Mouse (Mus musculus): ENCODE measurements at regions not wholly inside any gene's neighbourhood (a gene's known extent, or its start where the extent isn't known, plus 50 kb on each side); places are given as distances from the start of the nearest gene placed in this dataset.

GRCm38 (mm10) chr9:67610696-67611095 is 51.2 kb upstream of the Tln2 start:
- DNase-seq (ENCODE audit: low read depth, low spot score), result no peak

DNA sequence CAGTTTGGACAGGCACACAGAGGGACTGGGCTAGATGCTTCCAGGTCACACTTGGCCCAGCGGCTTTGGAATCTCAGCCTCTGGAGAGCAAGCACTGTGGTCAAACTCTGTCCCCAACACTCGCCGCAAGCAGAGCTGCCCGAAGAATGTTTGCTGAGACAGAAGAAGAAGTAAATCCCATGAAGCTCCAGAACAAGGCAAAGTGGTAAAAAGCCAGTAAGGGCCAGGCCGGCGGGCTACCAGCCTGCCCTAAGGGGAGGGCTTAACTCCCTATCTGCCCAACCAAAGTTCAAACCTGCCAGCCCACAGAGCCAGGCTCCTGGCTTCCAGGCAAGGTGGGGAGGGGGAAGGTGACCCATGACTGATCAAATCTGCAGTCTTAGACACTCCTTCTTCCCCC is 52.2 kb upstream of the Tln2 start:
- no peak for DNase-seq (ENCODE audit: low read depth, low spot score)

DNA sequence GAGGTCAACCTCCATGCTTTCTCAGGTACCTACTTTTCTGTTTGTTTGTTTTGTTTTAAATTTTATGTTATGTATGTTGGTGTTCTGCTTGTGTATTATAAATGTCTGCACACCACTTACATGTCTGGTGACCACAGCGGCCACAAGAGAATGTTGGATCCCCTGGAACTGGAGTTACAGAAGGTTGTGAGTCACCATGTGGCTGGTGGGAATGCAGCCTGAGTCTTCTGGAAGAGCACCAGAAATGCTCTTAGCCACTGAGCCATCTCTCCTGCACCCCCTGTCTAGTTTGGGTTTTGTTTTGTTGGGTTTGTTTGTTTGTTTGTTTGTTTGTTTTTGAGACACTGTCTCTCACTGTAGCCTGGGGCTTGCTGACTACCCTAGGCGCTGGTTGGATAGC is 52.6 kb upstream of the Tln2 start:
- no peak for DNase-seq (ENCODE audit: low read depth, low spot score)

DNA sequence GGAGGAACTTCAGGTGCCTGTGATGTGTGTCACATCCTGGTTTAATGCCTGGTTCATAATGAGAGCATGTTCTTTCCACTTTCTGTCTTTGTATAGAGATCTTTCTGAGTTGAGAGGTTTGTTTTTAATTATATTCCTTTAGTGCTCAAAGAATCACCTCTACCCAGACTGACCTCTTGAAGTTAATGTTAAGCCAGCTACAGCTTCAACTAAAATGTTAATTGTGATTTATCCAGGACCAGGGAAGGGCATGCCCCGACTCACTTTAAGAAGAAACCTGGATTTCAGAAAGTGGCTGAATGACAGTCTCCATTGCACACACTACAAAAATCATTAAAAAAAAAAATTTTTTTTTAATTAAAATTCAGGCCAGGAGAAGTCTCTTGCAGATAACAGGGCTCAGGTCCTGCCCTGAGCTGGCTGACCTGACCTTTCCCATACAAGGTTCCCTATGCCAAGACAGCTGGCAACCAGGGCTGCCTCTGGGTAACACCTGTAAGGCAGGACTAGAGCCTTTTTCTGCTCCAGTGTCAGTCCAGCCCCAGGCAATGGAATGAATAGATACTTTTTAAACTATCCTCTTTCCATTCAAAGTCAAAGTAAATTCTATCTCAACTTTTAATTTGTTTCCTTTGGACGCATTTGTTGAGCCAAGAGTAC is 54.7 kb upstream of the Tln2 start:
- DNase-seq (ENCODE audit: low read depth, low spot score), result no peak

- DNase-seq (ENCODE audit: low read depth, low spot score), result no peak
Observed at GRCm38 (mm10) chr9:67616207-67616606, 56.7 kb upstream of the Tln2 start.

- DNase-seq (ENCODE audit: low read depth, low spot score), result no peak
Observed at GRCm38 (mm10) chr9:67617341-67618217, 58.1 kb upstream of the Tln2 start.

GRCm38 (mm10) chr9:67620945-67621344 is 61.4 kb upstream of the Tln2 start:
- no peak for DNase-seq (ENCODE audit: low read depth, low spot score)

- no peak for DNase-seq (ENCODE audit: low read depth, low spot score)
Observed at GRCm38 (mm10) chr9:67627196-67627595, 67.7 kb upstream of the Tln2 start.

- DNase-seq (ENCODE audit: low read depth, low spot score), result no peak
Observed at GRCm38 (mm10) chr9:67629624-67630023, 70.1 kb upstream of the Tln2 start.

GRCm38 (mm10) chr9:67630173-67630572 is 70.7 kb upstream of the Tln2 start:
- DNase-seq (ENCODE audit: low read depth, low spot score), result no peak

DNA sequence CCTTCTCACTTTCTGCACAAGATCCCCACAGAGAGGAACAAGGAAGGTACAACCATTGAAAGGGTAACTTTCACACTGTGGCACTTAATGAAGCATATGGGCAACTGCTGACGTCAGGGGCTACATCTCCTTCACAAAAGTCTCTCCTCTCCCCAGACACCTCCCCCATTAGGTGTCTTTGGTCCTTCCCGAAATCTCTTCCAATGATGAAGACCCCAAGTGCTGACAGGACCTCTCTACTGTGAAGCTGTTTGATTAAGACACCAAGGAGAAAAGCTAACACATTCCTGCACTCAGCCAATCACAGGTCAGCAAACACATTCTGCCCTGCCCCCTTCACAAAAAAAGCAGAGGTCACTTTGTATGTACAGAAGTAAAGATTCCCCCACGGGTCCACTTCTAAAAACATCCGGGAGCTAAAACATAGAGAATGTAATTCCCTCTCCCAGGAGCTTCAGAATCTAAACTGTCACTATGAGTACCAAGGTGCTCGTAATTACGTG is 72.3 kb upstream of the Tln2 start:
- no peak for DNase-seq (ENCODE audit: low read depth, low spot score)

DNA sequence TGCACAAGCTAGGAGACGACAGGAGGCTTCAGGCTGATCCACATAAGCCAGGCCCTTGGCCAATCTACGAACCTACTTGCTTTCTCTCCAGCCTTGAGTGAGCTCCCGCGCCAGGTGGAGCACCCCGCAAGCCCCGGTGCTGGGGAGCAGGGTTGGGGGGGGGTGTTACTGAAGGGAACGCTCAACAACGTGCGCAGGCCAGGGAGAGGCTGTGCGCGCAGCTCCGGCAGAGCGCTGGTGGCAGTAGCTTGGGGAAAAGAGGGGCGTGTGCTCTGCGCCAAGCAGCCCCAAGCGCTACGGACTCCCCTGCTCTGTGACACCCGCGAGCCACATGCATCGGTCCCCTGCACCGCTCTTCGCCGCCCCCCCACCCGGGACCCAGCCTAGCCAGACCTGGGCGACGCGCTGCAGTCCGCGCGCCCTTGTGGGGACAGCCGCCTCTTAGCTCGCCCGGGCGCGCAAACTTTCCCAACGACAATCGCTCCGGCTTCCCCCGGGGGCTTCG is 73.1 kb upstream of the Tln2 start:
- DNase-seq (ENCODE audit: low read depth, low spot score), result no peak

- DNase-seq (ENCODE audit: low read depth, low spot score), result no peak
Observed at GRCm38 (mm10) chr9:67633026-67633741, 73.7 kb upstream of the Tln2 start.

DNA sequence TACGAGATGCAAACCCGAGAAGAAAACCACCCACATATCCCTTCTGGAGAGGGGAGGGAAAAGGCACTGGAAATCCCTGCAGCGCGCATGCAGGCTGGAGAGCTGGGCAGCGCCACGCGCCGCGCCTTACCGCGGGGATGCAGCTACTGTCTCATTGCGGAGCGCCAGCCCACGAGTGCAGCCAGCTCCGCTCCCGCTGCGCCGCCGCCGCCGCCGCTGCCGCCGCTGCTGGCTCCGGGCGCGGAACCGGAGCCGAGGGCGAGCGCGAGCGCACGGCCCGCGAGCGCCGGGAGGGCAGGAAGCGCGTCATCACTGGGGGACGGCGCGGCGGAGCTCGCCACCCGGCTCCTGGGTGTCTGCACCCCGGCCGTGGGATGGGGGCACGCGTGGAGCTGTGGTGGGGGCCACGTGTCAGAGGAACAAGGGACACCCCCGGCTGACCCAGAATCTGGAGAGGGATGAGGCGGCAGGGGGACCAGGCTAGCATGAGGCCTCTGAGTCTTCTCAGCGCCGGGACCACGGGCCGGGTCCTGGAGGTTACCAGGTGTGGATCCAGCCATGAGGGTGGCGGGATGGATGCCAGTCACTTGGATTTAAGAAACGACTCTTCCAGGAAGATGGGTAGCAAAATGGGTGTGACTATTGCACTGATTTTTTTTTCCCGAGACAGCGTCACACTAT is 74.4 kb upstream of the Tln2 start:
- peak; percentile 40 for DNase-seq (ENCODE audit: low read depth, low spot score)

DNA sequence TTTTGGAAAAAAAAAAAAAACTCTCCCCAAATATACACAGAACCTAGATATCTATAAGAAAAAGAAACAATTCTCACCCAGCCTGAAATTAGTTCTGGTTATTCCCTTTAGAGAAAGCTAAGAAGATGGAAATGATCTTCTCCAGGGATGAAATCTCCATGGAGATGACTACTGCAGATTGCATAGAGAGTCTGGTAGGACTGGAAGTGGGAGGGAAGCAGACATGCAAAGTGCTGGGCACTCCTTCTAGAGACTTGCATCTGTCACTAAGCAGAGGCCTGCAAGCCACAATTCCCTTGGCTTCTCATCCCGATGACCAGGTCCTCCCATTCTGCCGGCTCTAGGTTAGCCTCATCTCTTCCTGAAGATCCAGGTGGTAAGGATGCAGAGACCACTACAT is 87.3 kb upstream of the Tln2 start:
- DNase-seq (ENCODE audit: low read depth, low spot score), result no peak

- DNase-seq (ENCODE audit: low read depth, low spot score), result no peak
Observed at GRCm38 (mm10) chr9:67664773-67665172, 94.5 kb upstream of the C2cd4b start.

DNA sequence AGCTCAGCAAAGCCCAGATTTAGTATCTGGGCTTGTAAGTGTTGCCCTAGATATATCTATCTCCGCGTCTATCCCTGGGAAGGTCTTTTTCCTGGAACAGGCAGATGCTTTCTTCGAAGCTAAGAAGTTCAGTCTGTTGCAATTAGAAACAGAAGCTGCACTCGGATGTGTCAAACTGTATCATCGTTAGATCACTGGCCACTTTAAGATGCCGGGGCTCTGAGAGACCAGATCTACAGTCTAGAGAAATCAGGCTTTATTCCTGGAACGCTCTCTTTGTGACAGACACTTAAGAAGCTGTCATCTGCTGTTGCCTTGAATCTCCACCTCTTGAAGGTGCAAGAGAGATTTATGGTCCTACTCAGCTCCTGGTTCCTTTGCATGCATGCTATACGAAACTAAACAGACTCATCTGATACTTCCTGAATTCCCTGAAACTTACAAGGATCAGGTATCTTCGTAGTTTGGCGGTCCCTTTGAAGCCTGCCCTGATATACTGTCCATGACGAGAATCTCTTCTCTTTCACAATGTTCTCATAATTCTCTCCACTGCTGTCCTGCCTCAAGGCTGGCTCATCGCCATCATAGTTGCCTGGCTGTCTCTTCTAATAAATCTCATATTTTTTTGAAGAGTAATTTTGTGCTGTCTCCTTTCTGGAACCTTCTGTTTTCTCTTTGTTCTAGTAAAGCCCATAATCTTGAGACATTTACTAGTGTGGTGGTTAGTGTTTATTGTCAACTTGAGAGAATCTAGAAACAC is 88.8 kb upstream of the C2cd4b start:
- DNase-seq (ENCODE audit: low read depth, low spot score), result no peak

GRCm38 (mm10) chr9:67676906-67677305 is 82.3 kb upstream of the C2cd4b start:
- DNase-seq (ENCODE audit: low read depth, low spot score), result no peak

DNA sequence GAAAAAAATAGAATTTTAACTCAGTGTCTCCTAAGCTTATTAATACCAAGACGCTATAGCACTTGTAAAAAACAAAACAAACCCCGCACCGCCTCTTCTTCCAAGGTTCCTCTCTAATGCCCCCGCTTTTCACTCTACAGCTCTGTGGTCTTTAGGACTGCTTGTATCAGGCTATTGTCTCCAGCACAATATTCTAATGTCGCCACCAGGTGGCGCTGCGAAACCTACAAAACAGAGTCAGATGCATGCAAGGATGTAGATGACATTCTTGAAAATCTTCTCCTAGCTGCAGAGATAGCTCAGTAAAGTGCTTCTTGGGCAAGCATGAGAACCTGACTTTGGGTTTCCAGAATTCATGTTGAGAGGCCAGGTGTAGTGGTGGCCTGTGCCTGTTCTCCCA is 75.9 kb upstream of the C2cd4b start:
- DNase-seq (ENCODE audit: low read depth, low spot score), result peak; percentile 50

DNA sequence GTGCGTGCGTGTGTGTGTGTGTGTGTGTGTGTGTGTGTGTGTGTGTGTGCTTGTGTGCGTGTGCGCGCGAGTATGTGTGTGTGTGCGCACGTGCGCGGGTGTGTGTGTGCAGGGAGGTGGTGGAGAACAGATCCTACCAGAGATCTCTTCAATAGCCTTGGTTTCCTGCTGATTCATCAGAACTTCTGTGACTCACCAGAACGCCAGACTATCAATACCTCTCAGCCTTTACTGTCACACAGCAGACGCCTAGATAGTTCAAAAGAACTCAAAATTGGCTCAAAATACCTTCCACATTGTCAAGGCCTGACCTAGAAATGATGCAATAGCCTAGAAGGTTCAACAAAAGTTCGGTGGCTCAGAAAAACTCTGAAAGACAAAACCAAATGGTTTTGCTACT is 66.8 kb upstream of the C2cd4b start:
- DNase-seq (ENCODE audit: low read depth, low spot score), result no peak

DNA sequence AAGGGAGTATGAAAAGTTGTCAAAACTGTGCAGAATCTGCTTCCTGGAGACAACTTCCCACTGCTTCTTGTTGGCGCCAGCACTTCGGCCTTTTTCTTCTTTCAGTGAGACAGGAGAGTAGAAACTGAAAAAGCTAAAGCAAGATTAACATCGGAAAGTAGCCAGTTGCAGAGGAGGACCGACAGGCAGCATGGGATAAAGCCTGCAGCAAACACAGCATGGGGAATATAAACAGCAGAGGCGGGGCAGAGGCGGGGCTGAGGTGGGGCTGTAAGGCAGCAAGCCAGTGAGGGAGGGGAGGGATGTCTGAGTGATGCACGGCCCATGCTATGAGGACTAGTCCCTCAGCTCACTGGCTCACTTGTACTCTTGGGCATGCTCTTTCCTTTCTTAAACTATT is 65.5 kb upstream of the C2cd4b start:
- DNase-seq (ENCODE audit: low read depth, low spot score), result no peak

Measured in CD4-positive helper T cell, adult 2 months (primary cell).